Mouse (Mus musculus): Measurements from ENCODE around the gene Olfr961. TPM values are rescaled to one million over a fixed set of nuclear protein-coding genes. Genes with fewer than 3 reads are reported as not detected.

The Olfr961 gene
- polyA plus RNA-seq (2012; ENCODE audit: low replicate concordance) = not detected in 2 replicates

GRCm38 (mm10) chr9:39644785-39645184 is at the start of gene Olfr961:
Olfr961 (plus strand) TSS chr9:39645085.

GRCm38 (mm10) chr9:39603999-39604453 is 40.9 kb upstream of the Olfr961 start, which contains the start of gene AW551984:
AW551984 (minus strand) TSS chr9:39604403.

GRCm38 (mm10) chr9:39610355-39610754 is 34.5 kb upstream of the Olfr961 start, which contains the start of gene Olfr148:
Olfr148 (plus strand) TSS chr9:39610655.

GRCm38 (mm10) chr9:39621073-39621472 is 23.8 kb upstream of the Olfr961 start, which contains the start of gene Olfr960:
Olfr960 (plus strand) TSS chr9:39621373.

GRCm38 (mm10) chr9:39666905-39667304 is 22.0 kb downstream of the Olfr961 start, which contains the start of gene Olfr963:
Olfr963 (plus strand) TSS chr9:39667205.

Other genes with a start within 250 kb of the Olfr961 start
- gene Olfr952, start 217.9 kb upstream of the Olfr961 start, polyA plus RNA-seq (2012; ENCODE audit: low replicate concordance) = not detected in 2 replicates
- gene Olfr954, start 188.4 kb upstream of the Olfr961 start, polyA plus RNA-seq (2012; ENCODE audit: low replicate concordance) = not detected in 2 replicates
- gene Olfr955, start 173.1 kb upstream of the Olfr961 start, polyA plus RNA-seq (2012; ENCODE audit: low replicate concordance) = not detected in 2 replicates
- gene Olfr44, start 151.1 kb upstream of the Olfr961 start, polyA plus RNA-seq (2012; ENCODE audit: low replicate concordance) = not detected in 2 replicates
- not detected in 2 replicates for gene Olfr957, start 129.3 kb upstream of the Olfr961 start, polyA plus RNA-seq (2012; ENCODE audit: low replicate concordance)
- not detected in 2 replicates for gene Olfr958, start 91.0 kb upstream of the Olfr961 start, polyA plus RNA-seq (2012; ENCODE audit: low replicate concordance)
- not detected in 2 replicates for gene Olfr959, start 69.5 kb upstream of the Olfr961 start, polyA plus RNA-seq (2012; ENCODE audit: low replicate concordance)
- not detected in 2 replicates for gene AW551984, start 40.7 kb upstream of the Olfr961 start, polyA plus RNA-seq (2012; ENCODE audit: low replicate concordance)
- not detected in 2 replicates for gene Olfr148, start 34.4 kb upstream of the Olfr961 start, polyA plus RNA-seq (2012; ENCODE audit: low replicate concordance)
- gene Olfr960, start 23.7 kb upstream of the Olfr961 start, polyA plus RNA-seq (2012; ENCODE audit: low replicate concordance) = not detected in 2 replicates
- gene Olfr963, start 22.1 kb downstream of the Olfr961 start, polyA plus RNA-seq (2012; ENCODE audit: low replicate concordance) = not detected in 2 replicates
- not detected in 2 replicates for gene Olfr149, start 62.0 kb downstream of the Olfr961 start, polyA plus RNA-seq (2012; ENCODE audit: low replicate concordance)
- gene Olfr965, start 66.3 kb downstream of the Olfr961 start, polyA plus RNA-seq (2012; ENCODE audit: low replicate concordance) = not detected in 2 replicates
- gene Olfr150, start 85.9 kb downstream of the Olfr961 start, polyA plus RNA-seq (2012; ENCODE audit: low replicate concordance) = not detected in 2 replicates
- gene Olfr967, start 101.2 kb downstream of the Olfr961 start, polyA plus RNA-seq (2012; ENCODE audit: low replicate concordance) = not detected in 2 replicates
- gene Olfr968, start 138.2 kb downstream of the Olfr961 start, polyA plus RNA-seq (2012; ENCODE audit: low replicate concordance) = not detected in 2 replicates
- gene Olfr969, start 145.9 kb downstream of the Olfr961 start, polyA plus RNA-seq (2012; ENCODE audit: low replicate concordance) = not detected in 2 replicates
- gene Olfr970, start 163.8 kb downstream of the Olfr961 start, polyA plus RNA-seq (2012; ENCODE audit: low replicate concordance) = not detected in 2 replicates
- gene Olfr971, start 191.8 kb downstream of the Olfr961 start, polyA plus RNA-seq (2012; ENCODE audit: low replicate concordance) = not detected in 2 replicates
- not detected in 2 replicates for gene Olfr972, start 221.3 kb downstream of the Olfr961 start, polyA plus RNA-seq (2012; ENCODE audit: low replicate concordance)